Mouse (Mus musculus) gastrocnemius, adult 2 months (tissue): Measurements from ENCODE around the gene Plb1. TPM values are rescaled to one million over a fixed set of nuclear protein-coding genes. Genes with fewer than 3 reads are reported as not detected.

Source experiments
- DNase-seq: peaks from one replicate; pipeline ENCODE4 v3.0.0; 2022
- H3K27ac ChIP-seq: fragments of 200-600 bp; 2 replicates; pipeline ENCODE4 v1.8.1; 2022; ENCODE audit warnings: mild to moderate bottlenecking
- H3K4me3 ChIP-seq: fragments of 200-600 bp; 2 replicates; pipeline ENCODE4 v1.8.1; 2022; ENCODE audit warnings: mild to moderate bottlenecking, moderate library complexity
- CTCF ChIP-seq: fragments of 200-600 bp; IDR thresholded peaks from 2 replicates; pipeline ENCODE4 v1.8.1; 2022; ENCODE audit warnings: antibody characterized with exemption, mild to moderate bottlenecking, moderate library complexity
- intact Hi-C: fragments of 180-260 bp; cut with DNase I; formaldehyde crosslinking; loops from one replicate; pipeline ENCODE4 v1.15.1; 2025
- total RNA-seq, 2 experiments: library from RNA; stranded (reverse); gene quantifications; 2 replicates each; pipeline ENCODE4 v1.2.3; 2021

The Plb1 gene
- total RNA-seq, 2 experiments from 2014 or later, result 0.97 to 1.3 TPM

GRCm38 (mm10) chr5:32390295-32390694 is 157.8 kb downstream of the Plb1 start:
- Histone ChIP-seq H3K4me3 (no peak overlapping the region), H3K27ac (no peak overlapping the region)
- no peak for TF ChIP-seq CTCF
- intact Hi-C loops, result no loop called here
- no peak for DNase-seq

GRCm38 (mm10) chr5:32392281-32392680 is 159.8 kb downstream of the Plb1 start:
- no peak overlapping the region for H3K4me3 ChIP-seq
- no peak for DNase-seq
- intact Hi-C loops, result no loop called here
- no peak overlapping the region for H3K27ac ChIP-seq
- TF ChIP-seq CTCF, result no peak

GRCm38 (mm10) chr5:32394586-32394985 is 162.1 kb downstream of the Plb1 start:
- no peak overlapping the region; the same call in 1 of the 2 replicates for H3K4me3 ChIP-seq
- intact Hi-C loops, result no loop called here
- no peak for TF ChIP-seq CTCF
- peak overlapping the region; percentile 56; the same call in 1 of the 2 replicates for H3K27ac ChIP-seq
- no peak for DNase-seq

GRCm38 (mm10) chr5:32395101-32395892 is 162.8 kb downstream of the Plb1 start:
- intact Hi-C loops, result loop anchor here (5.0 kb wide), 1 partner anchor 33 kb away; no protein-coding TSS in a partner anchor
- Histone ChIP-seq H3K27ac (peak overlapping the region; percentile 56), H3K4me3 (no peak overlapping the region; the same call in 1 of the 2 replicates)
- DNase-seq, result no peak
- TF ChIP-seq CTCF, result no peak

- intact Hi-C loops, result loop anchor here (5.0 kb wide), 1 partner anchor 35 kb away; no protein-coding TSS in a partner anchor
- peak overlapping the region; percentile 20; the same call in 1 of the 2 replicates for H3K27ac ChIP-seq
Observed at GRCm38 (mm10) chr5:32397719-32398118, 165.2 kb downstream of the Plb1 start.

GRCm38 (mm10) chr5:32400926-32401325 is 168.4 kb downstream of the Plb1 start:
- Histone ChIP-seq H3K4me3 (no peak overlapping the region), H3K27ac (no peak overlapping the region)
- no peak for DNase-seq
- intact Hi-C loops, result no loop called here
- TF ChIP-seq CTCF, result no peak

More at GRCm38 (mm10) chr5:32397719-32398118, 165.2 kb downstream of the Plb1 start:
- no peak for DNase-seq
- H3K4me3 ChIP-seq, result no peak overlapping the region
- TF ChIP-seq CTCF, result no peak

- intact Hi-C loops, result no loop called here
- Histone ChIP-seq H3K27ac (no peak overlapping the region), H3K4me3 (no peak overlapping the region)
- TF ChIP-seq CTCF, result no peak
- no peak for DNase-seq
Observed at GRCm38 (mm10) chr5:32403082-32403953, 170.8 kb downstream of the Plb1 start.

GRCm38 (mm10) chr5:32405199-32405855 is 172.8 kb downstream of the Plb1 start:
- DNase-seq, result no peak
- Histone ChIP-seq H3K4me3 (no peak overlapping the region), H3K27ac (no peak overlapping the region)
- no peak for TF ChIP-seq CTCF
- intact Hi-C loops, result no loop called here

- no peak for TF ChIP-seq CTCF
- H3K27ac ChIP-seq, result peak overlapping the region; percentile 88
- intact Hi-C loops, result no loop called here
- peak; percentile 58 for DNase-seq
- no peak overlapping the region for H3K4me3 ChIP-seq
Observed at GRCm38 (mm10) chr5:32408771-32409170, 176.3 kb downstream of the Plb1 start.

- TF ChIP-seq CTCF, result no peak
- peak overlapping the region; percentile 88 for H3K27ac ChIP-seq
- no peak for DNase-seq
- no peak overlapping the region for H3K4me3 ChIP-seq
- intact Hi-C loops, result no loop called here
Observed at GRCm38 (mm10) chr5:32409747-32410146, 177.2 kb downstream of the Plb1 start.

GRCm38 (mm10) chr5:32410954-32411688 is 178.6 kb downstream of the Plb1 start:
- Histone ChIP-seq H3K4me3 (no peak overlapping the region), H3K27ac (peak overlapping the region; percentile 88)
- TF ChIP-seq CTCF, result no peak
- no peak for DNase-seq
- intact Hi-C loops, result no loop called here
